Mouse (Mus musculus) limb, embryonic 14.5 days (tissue): ENCODE results near the gene Itgb6. TPM values are rescaled to one million over a fixed set of nuclear protein-coding genes. Genes with fewer than 3 reads are reported as not detected.

Experiments used
- ATAC-seq: fragments of 200-750 bp; cut with Nextera tagmentation; 2 replicates; pipeline ENCODE4 v1.8.0; 2017; ENCODE audit warnings: low read depth, moderate number of reproducible peaks, moderate TSS enrichment; ENCODE audit not compliant: low FRiP score
- DNase-seq: peaks from one replicate; pipeline ENCODE4 v3.0.0-alpha.2; 2015; ENCODE audit warnings: low spot score
- H3K27ac ChIP-seq: fragments of 300-500 bp; sonication (generic); replicated peaks from 2 replicates; pipeline ENCODE4 v1.5.1; 2014; ENCODE audit warnings: low read depth, mild to moderate bottlenecking, low read length, moderate library complexity, mixed read lengths
- H3K27me3 ChIP-seq: fragments of 300-500 bp; sonication (generic); 2 replicates; pipeline ENCODE4 v1.6.1; 2014; ENCODE audit warnings: low read length, mixed read lengths; ENCODE audit not compliant: control insufficient read depth, insufficient read depth
- H3K36me3 ChIP-seq: fragments of 300-500 bp; sonication (generic); 2 replicates; pipeline ENCODE4 v1.6.1; 2014; ENCODE audit warnings: mild to moderate bottlenecking, low read length, moderate library complexity, mixed read lengths; ENCODE audit not compliant: control insufficient read depth, insufficient read depth
- H3K4me1 ChIP-seq: fragments of 300-500 bp; sonication (generic); 2 replicates; pipeline ENCODE4 v1.6.1; 2014; ENCODE audit warnings: antibody characterized with exemption, low read length, mixed read lengths; ENCODE audit not compliant: control insufficient read depth, insufficient read depth
- H3K4me2 ChIP-seq: fragments of 300-500 bp; sonication (generic); replicated peaks from 2 replicates; pipeline ENCODE4 v1.6.1; 2014; ENCODE audit warnings: low read depth, mild to moderate bottlenecking, low read length, moderate library complexity; ENCODE audit not compliant: severe bottlenecking
- H3K4me3 ChIP-seq: fragments of 300-500 bp; sonication (generic); replicated peaks from 2 replicates; pipeline ENCODE4 v1.5.1; 2014; ENCODE audit warnings: low read length
- H3K9ac ChIP-seq: fragments of 300-500 bp; sonication (generic); 2 replicates; pipeline ENCODE4 v1.6.1; 2014; ENCODE audit warnings: mild to moderate bottlenecking, low read depth, low read length, moderate library complexity; ENCODE audit not compliant: severe bottlenecking
- H3K9me3 ChIP-seq: fragments of 300-500 bp; sonication (generic); 2 replicates; pipeline ENCODE4 v1.6.1; 2016; ENCODE audit warnings: low read length; ENCODE audit not compliant: control insufficient read depth
- POLR2A ChIP-seq: fragments of 200-500 bp; IDR thresholded peaks from 2 replicates; pipeline ENCODE4 v1.8.0; 2012; ENCODE audit warnings: inconsistent platforms, mild to moderate bottlenecking, moderate library complexity, borderline replicate concordance; ENCODE audit not compliant: insufficient read depth, insufficient read length; ENCODE audit errors: extremely low read depth
- WGBS: fragments of 180-500 bp; shearing (Covaris S2); extraction: QIAGEN DNeasy Blood & Tissue Kit; methylation state at CpG from one replicate; pipeline ENCODE4 v1.1.7; 2014; 5-methylcytosine and 5-hydroxymethylcytosine counted together
- polyA plus RNA-seq, 2 experiments: library from polyadenylated mRNA; depleted of rRNA in 1 of 2; stranded (reverse) in 1 of 2; unstranded in 1 of 2; fragments of >200 nt; fragmentation: Nextera tagmentation in 1 of 2; extraction: Ambion mirVana in 1 of 2; gene quantifications; 2 replicates each; pipeline versions ENCODE4 v1.2.1 to v1.2.3; 2012 to 2014

Itgb6 gene
- polyA plus RNA-seq, 2 experiments: 2.6 to 3.3 TPM

DNA sequence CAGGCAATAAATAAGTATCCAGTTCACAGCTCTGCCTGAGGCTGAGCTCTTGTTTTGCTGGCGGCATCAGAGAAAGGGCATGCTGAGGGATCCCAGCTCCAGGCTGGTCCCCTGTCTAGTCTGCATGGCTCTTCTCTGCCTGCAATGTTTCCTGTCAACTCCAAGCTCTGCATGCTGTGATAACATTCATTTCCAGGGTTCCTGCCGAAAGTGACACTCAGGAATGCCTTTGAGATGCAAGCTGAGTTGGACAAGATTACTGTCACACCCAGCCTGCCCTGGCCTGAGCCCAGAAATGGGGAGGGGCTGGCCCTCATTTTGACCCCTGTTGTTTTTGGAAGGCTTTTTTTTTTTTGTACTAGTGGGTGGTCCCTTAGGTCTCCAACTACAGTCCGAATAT lies 7.6 kb upstream of the Itgb6 start:
- Histone ChIP-seq H3K36me3 (no peaks in the 10 kb centered on the region), H3K4me1 (peaks cover 13% of the 10 kb centered on the region), H3K27ac (no peak overlapping the region), H3K9ac (no peak overlapping the region), H3K27me3 (no peaks in the 10 kb centered on the region), H3K4me2 (peak overlapping the region; percentile 20; the same call in 1 of the 2 replicates), H3K4me3 (no peak overlapping the region), H3K9me3 (no peaks in the 10 kb centered on the region)
- WGBS: 10% methylated on average over 3 of the region's 3 CpGs
- no peak for TF ChIP-seq POLR2A
- DNase-seq: no peak
- ATAC-seq: peak; percentile 55; the same call in 1 of the 2 replicates

DNA sequence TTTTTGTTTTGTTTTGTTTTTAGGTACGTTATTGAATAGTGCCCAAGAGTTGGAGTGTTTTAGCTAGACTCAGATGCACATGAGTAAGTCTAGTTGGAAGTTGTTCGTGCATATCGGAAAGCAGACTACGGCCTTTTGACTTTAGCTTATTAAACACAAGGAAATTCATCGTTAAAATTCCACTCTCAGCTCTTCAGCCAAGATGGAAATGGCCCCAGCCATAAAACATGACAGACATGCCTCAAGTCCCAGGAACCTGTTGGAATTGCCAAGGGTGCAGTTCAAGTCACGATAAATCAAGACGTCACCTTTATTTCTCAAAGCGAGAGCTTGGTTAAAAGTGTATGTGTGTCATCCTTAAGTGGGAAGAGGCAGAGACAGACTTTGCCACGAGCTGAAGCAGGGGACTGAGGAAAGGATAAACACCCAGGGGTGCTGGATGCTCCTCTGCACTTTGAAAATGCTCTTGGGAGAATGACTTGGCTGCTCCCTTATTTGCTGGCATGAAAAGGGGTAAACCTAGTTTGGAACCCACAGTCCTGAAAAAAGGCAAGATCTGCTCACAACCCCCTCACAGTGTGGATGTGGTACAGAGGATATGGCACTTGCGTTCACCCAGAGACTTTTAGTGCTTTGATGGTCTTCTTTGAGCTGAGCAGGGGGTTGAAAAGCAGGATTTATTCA lies 6.6 kb upstream of the Itgb6 start:
- no peak overlapping the region for H3K4me3 ChIP-seq
- H3K27me3 ChIP-seq: no peaks in the 10 kb centered on the region
- no peak overlapping the region for H3K9ac ChIP-seq
- no peak overlapping the region for H3K27ac ChIP-seq
- ATAC-seq: no peak
- no peak for DNase-seq
- TF ChIP-seq POLR2A: no peak
- 30% methylated on average over 10 of the region's 10 CpGs for WGBS
- no peak overlapping the region for H3K4me2 ChIP-seq
- H3K4me1 ChIP-seq: peaks cover 13% of the 10 kb centered on the region
- no peaks in the 10 kb centered on the region for H3K9me3 ChIP-seq
- no peaks in the 10 kb centered on the region for H3K36me3 ChIP-seq

DNA sequence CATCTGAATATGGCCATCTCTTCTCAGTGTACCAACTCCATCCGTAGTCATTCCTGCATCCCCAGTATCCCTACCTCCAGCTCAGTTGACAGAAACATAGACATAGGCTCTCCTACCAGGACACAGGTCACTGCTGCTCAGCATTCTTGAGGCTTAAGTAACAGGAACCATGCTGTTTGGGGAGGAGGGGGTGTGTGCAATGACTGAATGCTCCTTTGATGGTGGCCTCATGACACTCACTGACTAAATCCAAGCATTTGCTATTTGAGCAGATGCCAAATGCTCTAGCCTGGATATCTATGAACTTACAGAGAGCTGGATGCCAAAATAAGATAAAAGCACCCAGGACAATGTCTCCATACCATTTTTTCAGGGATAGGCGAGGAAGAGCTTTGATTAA lies 2.2 kb upstream of the Itgb6 start:
- no peak for TF ChIP-seq POLR2A
- no peaks in the 10 kb centered on the region for H3K36me3 ChIP-seq
- no peak overlapping the region for H3K27ac ChIP-seq
- H3K4me3 ChIP-seq: no peak overlapping the region
- H3K4me1 ChIP-seq: peaks cover 6% of the 10 kb centered on the region
- DNase-seq: no peak
- H3K4me2 ChIP-seq: no peak overlapping the region
- H3K27me3 ChIP-seq: no peaks in the 10 kb centered on the region
- H3K9me3 ChIP-seq: no peaks in the 10 kb centered on the region
- H3K9ac ChIP-seq: no peak overlapping the region
- ATAC-seq: 0 out of 2 replicates have a peak, but pooled peaks have one; percentile 55
- 84% methylated on average over 2 of the region's 2 CpGs for WGBS

DNA sequence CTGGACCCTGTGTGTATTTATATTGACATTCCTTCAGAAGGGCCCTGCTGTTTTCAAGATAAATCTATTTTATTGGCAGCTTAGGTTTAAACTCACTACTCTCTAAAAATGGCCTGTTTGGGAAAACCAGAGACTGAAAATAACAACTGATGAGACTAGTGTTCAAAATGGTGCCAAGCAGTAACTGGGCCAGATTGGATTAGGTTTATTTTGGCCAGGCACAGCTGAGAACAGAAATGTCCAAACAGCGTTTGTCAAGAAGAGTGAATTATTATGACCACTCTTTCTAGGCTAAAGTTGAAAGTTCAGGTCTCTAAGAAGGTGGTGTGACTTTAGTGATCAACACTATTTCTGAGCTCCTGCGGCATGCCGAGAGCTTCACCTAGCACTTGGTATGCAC lies 524 bp upstream of the Itgb6 start:
- no peak for TF ChIP-seq POLR2A
- no peaks in the 10 kb centered on the region for H3K4me1 ChIP-seq
- H3K9me3 ChIP-seq: no peaks in the 10 kb centered on the region
- no peaks in the 10 kb centered on the region for H3K36me3 ChIP-seq
- no peak overlapping the region for H3K9ac ChIP-seq
- no peak overlapping the region for H3K27ac ChIP-seq
- H3K27me3 ChIP-seq: no peaks in the 10 kb centered on the region
- no peak for ATAC-seq
- WGBS: 80% methylated on average over 3 of the region's 3 CpGs
- H3K4me2 ChIP-seq: no peak overlapping the region
- no peak for DNase-seq
- no peak overlapping the region for H3K4me3 ChIP-seq

DNA sequence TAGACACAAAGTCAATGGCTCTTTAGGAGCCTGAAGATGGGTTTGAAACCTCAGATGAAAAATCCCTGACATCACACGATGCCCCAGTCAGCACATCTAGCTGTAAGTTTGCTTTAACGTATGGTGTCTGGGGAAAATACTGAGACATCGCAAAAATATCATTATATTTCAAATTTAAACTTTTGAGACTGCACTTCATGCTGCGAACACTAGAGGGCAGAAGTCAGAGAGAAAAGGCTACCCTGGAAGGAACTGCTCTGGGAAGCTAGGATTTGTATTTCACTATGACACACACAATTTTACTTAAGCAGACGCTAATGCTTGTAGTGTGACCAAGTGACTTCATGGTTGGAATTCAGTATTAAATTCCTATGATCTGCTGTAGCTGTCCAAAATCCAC lies 1.5 kb downstream of the Itgb6 start:
- Histone ChIP-seq H3K27me3 (no peaks in the 10 kb centered on the region), H3K36me3 (no peaks in the 10 kb centered on the region), H3K9me3 (no peaks in the 10 kb centered on the region), H3K4me3 (no peak overlapping the region), H3K27ac (no peak overlapping the region), H3K4me2 (no peak overlapping the region), H3K9ac (no peak overlapping the region), H3K4me1 (no peaks in the 10 kb centered on the region; the same call in 1 of the 2 replicates)
- no peak for TF ChIP-seq POLR2A
- DNase-seq (no peak), ATAC-seq (0 out of 2 replicates have a peak, but pooled peaks have one; percentile 42)
- WGBS: 24% methylated on average over 5 of the region's 5 CpGs

DNA sequence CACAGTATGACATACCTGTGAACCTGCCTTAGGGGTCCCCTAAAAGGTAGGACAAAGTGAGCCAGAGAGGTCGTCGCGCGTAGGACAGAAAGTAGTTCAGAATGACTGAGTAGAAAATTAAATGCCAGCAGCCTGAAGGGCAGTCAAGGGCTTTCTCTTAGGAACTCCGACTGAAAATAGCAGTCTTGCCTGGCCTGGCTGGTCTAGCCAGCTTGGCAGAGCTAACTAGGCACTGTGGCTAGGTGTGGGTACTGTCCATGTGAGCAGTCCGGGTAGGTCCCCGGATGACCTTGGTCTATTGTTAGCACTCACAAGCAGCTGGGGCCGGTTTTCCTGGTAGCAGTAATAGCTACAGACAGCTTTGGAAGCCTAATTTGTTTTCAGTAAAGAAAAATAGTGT lies 2.2 kb downstream of the Itgb6 start:
- TF ChIP-seq POLR2A: no peak
- WGBS: 77% methylated on average over 8 of the region's 8 CpGs
- ATAC-seq (no peak), DNase-seq (no peak)
- no peaks in the 10 kb centered on the region for H3K27me3 ChIP-seq
- no peak overlapping the region for H3K27ac ChIP-seq
- no peaks in the 10 kb centered on the region for H3K36me3 ChIP-seq
- peaks cover 7% of the 10 kb centered on the region for H3K4me1 ChIP-seq
- no peak overlapping the region for H3K4me2 ChIP-seq
- no peak overlapping the region for H3K4me3 ChIP-seq
- H3K9me3 ChIP-seq: no peaks in the 10 kb centered on the region
- no peak overlapping the region for H3K9ac ChIP-seq
